Mouse (Mus musculus) stomach, postnatal 0 days (tissue): ENCODE measurements at regions not wholly inside any gene's neighbourhood (a gene's known extent, or its start where the extent isn't known, plus 50 kb on each side); places are given as distances from the start of the nearest gene placed in this dataset.

Source experiments
- CTCF ChIP-seq: IDR thresholded peaks from 2 replicates; pipeline ENCODE4 v1.5.1; 2016; ENCODE audit warnings: antibody characterized with exemption, low read depth, mild to moderate bottlenecking, moderate library complexity
- EP300 ChIP-seq: optimal IDR thresholded peaks from 2 replicates; pipeline ENCODE3; 2016; ENCODE audit warnings: antibody characterized with exemption

- TF ChIP-seq CTCF (no peak), EP300 (no peak)
These were observed 54.9 kb upstream of the Fam216b start for GRCm38 (mm10) chr14:78143751-78144150.
